Mouse (Mus musculus): ENCODE measurements around the gene Etl4.
"Not testable (repeated sequence)": the region's sequence is repeated elsewhere in the genome, so short reads cannot be mapped to it uniquely, and the experiment has no call there.

- not testable (repeated sequence) for TF ChIP-seq POLR2A (IDR thresholded peaks at IDR 0.05; ENCODE audit: extremely low read depth, insufficient read depth, low read length); CTCF (IDR thresholded peaks at IDR 0.05; ENCODE audit: low read depth, low read length)
Measured at GRCm38 (mm10) chr2:20176456-20177184, 267.0 kb downstream of the Etl4 start.
